Mouse (Mus musculus): Measurements from ENCODE around the gene Trex1. TPM values are rescaled to one million over a fixed set of nuclear protein-coding genes. Genes with fewer than 3 reads are reported as not detected.
A peak's percentile ranks its signal among the peaks of the same experiment; 100 is the strongest.

The Trex1 gene
- total and polyA plus RNA-seq, 2 experiments from 2014 or later = 20.3 to 25.3 TPM

- DNase-seq (no peak), ATAC-seq (no peak)
- no peak for TF ChIP-seq CTCF (IDR thresholded peaks at IDR 0.05; ENCODE audit: low read depth)
- no peak overlapping the region for H3K27ac ChIP-seq (ENCODE audit: low read depth, low read length)
- WGBS = 85% methylated on average over 4 of the region's 4 CpGs
- H3K4me3 ChIP-seq (ENCODE audit: low read depth, low read length) = no peak overlapping the region
- H3K4me2 ChIP-seq (ENCODE audit: low read depth) = no peak overlapping the region
- no peaks in the 10 kb centered on the region for H3K4me1 ChIP-seq (ENCODE audit: insufficient read depth)
- no peak overlapping the region for H3K9ac ChIP-seq
- peaks cover 44% of the 10 kb centered on the region for H3K36me3 ChIP-seq (ENCODE audit: insufficient read depth)
- H3K9me3 ChIP-seq (ENCODE audit: low read length) = no peaks in the 10 kb centered on the region
- no peaks in the 10 kb centered on the region for H3K27me3 ChIP-seq (ENCODE audit: insufficient read depth, low read length)
Observed at GRCm38 (mm10) chr9:109056916-109057315, 2.6 kb downstream of the Trex1 start.

- WGBS = 92% methylated on average over 17 of the region's 17 CpGs
- no peak for DNase-seq
- TF ChIP-seq CTCF (IDR thresholded peaks at IDR 0.05; ENCODE audit: low read depth) = no peak
- H3K4me3 ChIP-seq (ENCODE audit: low read depth, low read length) = no peak overlapping the region
- H3K4me1 ChIP-seq (ENCODE audit: insufficient read depth) = no peaks in the 10 kb centered on the region
- H3K9me3 ChIP-seq (ENCODE audit: low read length) = no peaks in the 10 kb centered on the region
- no peak for ATAC-seq
- H3K27ac ChIP-seq (ENCODE audit: low read depth, low read length) = no peak overlapping the region
- no peak overlapping the region for H3K4me2 ChIP-seq (ENCODE audit: low read depth)
- H3K36me3 ChIP-seq (ENCODE audit: insufficient read depth) = peaks cover 40% of the 10 kb centered on the region
- no peaks in the 10 kb centered on the region for H3K27me3 ChIP-seq (ENCODE audit: insufficient read depth, low read length)
- no peak overlapping the region for H3K9ac ChIP-seq
Observed at GRCm38 (mm10) chr9:109056081-109056690, 3.3 kb downstream of the Trex1 start.

- ATAC-seq (no peak), DNase-seq (no peak)
- peak overlapping the region; percentile 75 for H3K27ac ChIP-seq (ENCODE audit: low read depth, low read length)
- 85% methylated on average over 12 of the region's 12 CpGs for WGBS
- TF ChIP-seq CTCF (IDR thresholded peaks at IDR 0.05; ENCODE audit: low read depth) = no peak
- peak overlapping the region; percentile 30 for H3K4me3 ChIP-seq (ENCODE audit: low read depth, low read length)
- H3K9ac ChIP-seq = peak overlapping the region; percentile 49
- no peaks in the 10 kb centered on the region for H3K27me3 ChIP-seq (ENCODE audit: insufficient read depth, low read length)
- peaks cover 34% of the 10 kb centered on the region for H3K36me3 ChIP-seq (ENCODE audit: insufficient read depth)
- H3K9me3 ChIP-seq (ENCODE audit: low read length) = no peaks in the 10 kb centered on the region
- peak overlapping the region; percentile 53 for H3K4me2 ChIP-seq (ENCODE audit: low read depth)
- no peaks in the 10 kb centered on the region for H3K4me1 ChIP-seq (ENCODE audit: insufficient read depth)
Observed at GRCm38 (mm10) chr9:109055271-109056030, 4.1 kb downstream of the Trex1 start.

GRCm38 (mm10) chr9:109054712-109055111, 4.8 kb downstream of the Trex1 start:
- DNase-seq (peak; percentile 78), ATAC-seq (peak; percentile 86)
- no peaks in the 10 kb centered on the region for H3K27me3 ChIP-seq (ENCODE audit: insufficient read depth, low read length)
- TF ChIP-seq CTCF (IDR thresholded peaks at IDR 0.05; ENCODE audit: low read depth) = no peak
- WGBS = 15% methylated on average over 7 of the region's 7 CpGs
- H3K4me1 ChIP-seq (ENCODE audit: insufficient read depth) = no peaks in the 10 kb centered on the region
- peak overlapping the region; percentile 53 for H3K4me2 ChIP-seq (ENCODE audit: low read depth)
- H3K27ac ChIP-seq (ENCODE audit: low read depth, low read length) = peak overlapping the region; percentile 75
- no peaks in the 10 kb centered on the region for H3K9me3 ChIP-seq (ENCODE audit: low read length)
- H3K36me3 ChIP-seq (ENCODE audit: insufficient read depth) = peaks cover 29% of the 10 kb centered on the region
- peak overlapping the region; percentile 49 for H3K9ac ChIP-seq
- peak overlapping the region; percentile 30 for H3K4me3 ChIP-seq (ENCODE audit: low read depth, low read length)

- Histone ChIP-seq H3K27ac (ENCODE audit: low read depth, low read length) (no peak overlapping the region), H3K27me3 (ENCODE audit: insufficient read depth, low read length) (no peaks in the 10 kb centered on the region), H3K9ac (no peak overlapping the region), H3K4me3 (ENCODE audit: low read depth, low read length) (no peak overlapping the region), H3K9me3 (ENCODE audit: low read length) (no peaks in the 10 kb centered on the region), H3K4me2 (ENCODE audit: low read depth) (no peak overlapping the region), H3K36me3 (ENCODE audit: insufficient read depth) (peaks cover 27% of the 10 kb centered on the region), H3K4me1 (ENCODE audit: insufficient read depth) (no peaks in the 10 kb centered on the region)
- DNase-seq (no peak), ATAC-seq (no peak)
- 80% methylated on average over 6 of the region's 6 CpGs for WGBS
- TF ChIP-seq CTCF (IDR thresholded peaks at IDR 0.05; ENCODE audit: low read depth) = no peak
Observed at GRCm38 (mm10) chr9:109053851-109054250, 5.7 kb downstream of the Trex1 start.

- no peaks in the 10 kb centered on the region for H3K27me3 ChIP-seq (ENCODE audit: insufficient read depth, low read length)
- H3K9ac ChIP-seq = no peak overlapping the region
- no peak overlapping the region for H3K4me3 ChIP-seq (ENCODE audit: low read depth, low read length)
- ATAC-seq (no peak), DNase-seq (no peak)
- H3K4me2 ChIP-seq (ENCODE audit: low read depth) = no peak overlapping the region
- WGBS = 75% methylated on average over 3 of the region's 3 CpGs
- no peak for TF ChIP-seq CTCF (IDR thresholded peaks at IDR 0.05; ENCODE audit: low read depth)
- no peak overlapping the region for H3K27ac ChIP-seq (ENCODE audit: low read depth, low read length)
- peaks cover 22% of the 10 kb centered on the region for H3K36me3 ChIP-seq (ENCODE audit: insufficient read depth)
- H3K4me1 ChIP-seq (ENCODE audit: insufficient read depth) = no peaks in the 10 kb centered on the region
- H3K9me3 ChIP-seq (ENCODE audit: low read length) = no peaks in the 10 kb centered on the region
Observed at GRCm38 (mm10) chr9:109053366-109053765, 6.2 kb downstream of the Trex1 start.
